Comparison of ENCODE assay signal across 17 mouse cellular contexts in genomic region chr8:128320797-128321196, GRCm38 (mm10).
"Had no signal": no experiment of that assay in that cellular context is flagged by ENCODE, and none has a peak within 500 bp of the region (broad histone marks: within the 10 kb centered on the region; RNA-seq: fewer than 3 reads in every experiment).

No protein-coding gene starts in this region.

- ATAC-seq: lung, postnatal 0 days; midbrain, embryonic 15.5 days had no signal

- H3K9me3 ChIP-seq: liver, embryonic 15.5 days; midbrain, embryonic 15.5 days; neural tube, embryonic 15.5 days had no signal

- H3K27ac ChIP-seq: kidney, postnatal 0 days; liver, embryonic 15.5 days; midbrain, embryonic 15.5 days; neural tube, embryonic 15.5 days; stomach, postnatal 0 days had no signal

- H3K36me3 ChIP-seq: liver, embryonic 15.5 days; midbrain, embryonic 15.5 days; neural tube, embryonic 15.5 days had no signal

- H3K4me1 ChIP-seq: liver, embryonic 15.5 days; midbrain, embryonic 15.5 days; neural tube, embryonic 15.5 days had no signal

- H3K4me3 ChIP-seq: liver, embryonic 15.5 days; megakaryocyte, embryonic 14.5 days; midbrain, embryonic 15.5 days; neural tube, embryonic 15.5 days had no signal

- H3K4me2 ChIP-seq: liver, embryonic 11.5 days; liver, embryonic 15.5 days; midbrain, embryonic 11.5 days; midbrain, embryonic 15.5 days; neural tube, embryonic 15.5 days had no signal

- H3K9ac ChIP-seq: liver, embryonic 15.5 days; midbrain, embryonic 15.5 days; neural tube, embryonic 15.5 days had no signal

- H3K27me3 ChIP-seq: liver, embryonic 15.5 days; megakaryocyte, embryonic 14.5 days; midbrain, embryonic 15.5 days; neural tube, embryonic 15.5 days had no signal

- DNase-seq: kidney, adult 9 months; kidney, postnatal 36 days; left cerebral cortex, postnatal 4 days; lung, adult 2 months; lung, postnatal 36 days; right cerebral cortex, adult 18-20 months; right cerebral cortex, postnatal 25 days; thymus, postnatal 4 days had no signal
